Mouse (Mus musculus): Measurements from ENCODE around the gene Zfx. TPM values are rescaled to one million over a fixed set of nuclear protein-coding genes. Genes with fewer than 3 reads are reported as not detected.

The Zfx gene
- total and polyA plus RNA-seq, 3 experiments: 10.0 to 21.4 (median 16.0) TPM

DNA sequence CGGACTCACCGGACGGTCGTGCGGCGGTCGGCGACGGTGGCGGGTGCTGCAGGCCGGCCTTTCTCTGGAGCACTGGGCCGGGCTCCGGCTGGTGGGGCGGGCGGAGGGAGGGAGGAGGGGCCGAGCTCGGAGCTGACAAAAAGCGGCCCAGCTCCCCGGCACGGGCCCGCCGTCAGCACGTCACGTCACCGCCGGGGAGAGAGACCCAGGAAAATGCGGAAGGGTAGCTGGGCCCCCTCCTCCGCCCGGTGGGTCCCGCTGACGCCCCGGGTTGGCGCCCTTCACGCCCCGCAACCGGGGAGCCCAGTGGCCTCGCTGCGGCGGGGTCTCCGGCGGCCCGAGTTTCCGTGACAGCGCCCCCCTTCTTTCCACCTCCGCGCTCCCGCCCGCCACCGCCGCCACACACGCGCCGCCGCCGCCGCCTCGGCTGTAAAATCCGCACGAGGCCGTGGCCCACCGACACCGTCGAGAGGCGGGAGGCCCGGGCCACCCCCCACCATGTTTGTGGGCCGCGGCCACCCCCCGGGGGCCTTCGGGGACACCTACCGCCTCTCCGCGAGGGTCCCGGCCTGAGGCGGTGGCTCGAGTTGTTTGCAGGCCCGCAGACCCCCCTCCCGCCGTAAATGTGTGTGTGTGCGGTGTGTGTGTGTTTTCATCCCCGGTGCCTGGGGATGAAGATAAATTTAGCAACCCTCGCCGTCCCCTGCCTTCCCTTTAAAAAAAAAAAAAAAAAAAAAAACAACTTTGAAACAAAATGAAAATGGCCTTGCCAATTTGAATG is at the start of gene Zfx (continued):
- TF ChIP-seq CTCF (IDR thresholded peaks at IDR 0.05 in 2 of 3, conservative IDR thresholded peaks at IDR 0.05 in 1 of 3; ENCODE audit: control insufficient read depth in 1 of 3, insufficient read depth in 1 of 3, low read depth in 2 of 3, low read length in 3 of 3, poor library complexity in 1 of 3, severe bottlenecking in 1 of 3) (peak in 1 of 3 experiments; percentile 17; a peak in 1 of 6 replicates), MAX (IDR thresholded peaks at IDR 0.05; ENCODE audit: low read length) (no peak), TAL1 (IDR thresholded peaks at IDR 0.05; ENCODE audit: low read length) (no peak), ZKSCAN1 (IDR thresholded peaks at IDR 0.05; ENCODE audit: low read depth, low read length) (no peak)

DNA sequence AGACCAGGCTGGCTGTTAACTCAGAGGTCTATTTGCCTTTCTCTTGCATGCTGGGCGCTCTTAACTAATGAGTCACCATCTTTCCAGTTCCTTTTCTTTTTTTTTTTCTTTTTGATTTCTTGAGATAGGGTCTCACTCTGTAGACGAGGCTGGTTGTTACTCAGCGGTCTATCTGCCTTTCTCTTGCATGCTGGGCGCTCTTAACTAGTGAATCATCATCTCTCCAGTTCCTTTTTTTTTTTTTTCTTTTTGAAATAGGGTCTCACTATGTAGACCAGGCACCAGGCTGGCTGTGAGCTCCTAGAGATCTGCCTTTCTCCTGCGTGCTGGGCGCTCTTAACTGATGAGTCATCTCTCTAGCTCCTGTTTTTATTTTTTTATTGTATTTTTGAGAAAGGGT is 45.8 kb upstream of the Zfx start:
- Histone ChIP-seq H3K4me1 (ENCODE audit: control insufficient read depth in 1 of 2, insufficient read depth in 2 of 2, low read length in 2 of 2) (no peaks in the 10 kb centered on the region), H3K27me3 (ENCODE audit: control insufficient read depth in 1 of 2, insufficient read depth in 2 of 2, low read length in 2 of 2) (no peaks in the 10 kb centered on the region), H3K9ac (ENCODE audit: control insufficient read depth, low read depth, low read length, poor library complexity, severe bottlenecking) (no peak overlapping the region), H3K27ac (ENCODE audit: control insufficient read depth, low read depth, low read length) (peak overlapping the region; percentile 46), H3K36me3 (ENCODE audit: control insufficient read depth in 1 of 2, insufficient read depth in 2 of 2, low read length in 2 of 2) (no peaks in the 10 kb centered on the region), H3K4me3 (ENCODE audit: control insufficient read depth in 1 of 2, insufficient read depth in 1 of 2, low read depth in 2 of 2, low read length in 2 of 2) (no peak overlapping the region), H3K9me3 (replicated peaks; ENCODE audit: insufficient read depth, low read length) (no peaks in the 10 kb centered on the region), H3K79me2 (ENCODE audit: control insufficient read depth, insufficient read depth, low read length, poor library complexity) (no peaks in the 10 kb centered on the region)
- peak; percentile 81 for DNase-seq (ENCODE audit: low read depth, low spot score)
- TF ChIP-seq ZNF384 (IDR thresholded peaks at IDR 0.05; ENCODE audit: low read depth, low read length) (peak; percentile 96), MAFK (IDR thresholded peaks at IDR 0.05; ENCODE audit: borderline replicate concordance, low read depth, low read length) (no peak), ZKSCAN1 (IDR thresholded peaks at IDR 0.05; ENCODE audit: low read depth, low read length) (no peak), HCFC1 (IDR thresholded peaks at IDR 0.05; ENCODE audit: low read depth, low read length) (0 out of 2 replicates have a peak, but pooled peaks have one; percentile 22), EP300 (IDR thresholded peaks at IDR 0.05; ENCODE audit: low read depth in 1 of 2, low read length in 2 of 2) (peak; percentile 41 to 66; a peak in 2 of 4 replicates), JUND (IDR thresholded peaks at IDR 0.05; ENCODE audit: low read depth, low read length) (peak; percentile 78; the same call in 1 of the 2 replicates), GATA1 (IDR thresholded peaks at IDR 0.05; ENCODE audit: low read depth, low read length) (0 out of 2 replicates have a peak, but pooled peaks have one; percentile 27), RCOR1 (IDR thresholded peaks at IDR 0.05; ENCODE audit: low read depth, low read length) (peak; percentile 23; the same call in 1 of the 2 replicates)

GRCm38 (mm10) chrX:94152251-94152830 is 28.8 kb upstream of the Zfx start:
- Histone ChIP-seq H3K79me2 (ENCODE audit: control insufficient read depth, insufficient read depth, low read length, poor library complexity) (no peaks in the 10 kb centered on the region), H3K9me3 (replicated peaks; ENCODE audit: insufficient read depth, low read length) (no peaks in the 10 kb centered on the region), H3K9ac (ENCODE audit: control insufficient read depth, low read depth, low read length, poor library complexity, severe bottlenecking) (0 out of 2 replicates have a peak overlapping the region, but pooled peaks have one; percentile 7), H3K36me3 (ENCODE audit: control insufficient read depth in 1 of 2, insufficient read depth in 2 of 2, low read length in 2 of 2) (no peaks in the 10 kb centered on the region; a peak in 1 of 4 replicates), H3K4me1 (ENCODE audit: control insufficient read depth in 1 of 2, insufficient read depth in 2 of 2, low read length in 2 of 2) (no peaks in the 10 kb centered on the region), H3K4me3 (ENCODE audit: control insufficient read depth in 1 of 2, insufficient read depth in 1 of 2, low read depth in 2 of 2, low read length in 2 of 2) (no peak overlapping the region), H3K27me3 (ENCODE audit: control insufficient read depth in 1 of 2, insufficient read depth in 2 of 2, low read length in 2 of 2) (no peaks in the 10 kb centered on the region), H3K27ac (ENCODE audit: control insufficient read depth, low read depth, low read length) (no peak overlapping the region)
- TF ChIP-seq RCOR1 (IDR thresholded peaks at IDR 0.05; ENCODE audit: low read depth, low read length) (no peak), MAX (IDR thresholded peaks at IDR 0.05; ENCODE audit: low read length) (no peak), MYC (IDR thresholded peaks at IDR 0.05; ENCODE audit: low read depth, low read length) (no peak)
- DNase-seq (ENCODE audit: low read depth, low spot score): no peak

Data from MEL (cell line).